Mouse (Mus musculus): ENCODE measurements around the gene Ttll8. TPM values are rescaled to one million over a fixed set of nuclear protein-coding genes. Genes with fewer than 3 reads are reported as not detected.

Gene Ttll8
- total and polyA plus RNA-seq, 2 experiments from 2014 or later, result not detected

- Histone ChIP-seq H3K4me3 (ENCODE audit: low read depth, low read length) (no peak overlapping the region), H3K4me1 (ENCODE audit: control insufficient read depth, insufficient read depth) (peaks cover 11% of the 10 kb centered on the region; the same call in 1 of the 2 replicates), H3K9ac (replicated peaks; ENCODE audit: low read depth, low read length) (no peak overlapping the region), H3K9me3 (replicated peaks; ENCODE audit: control insufficient read depth, low read length) (no peaks in the 10 kb centered on the region), H3K36me3 (replicated peaks; ENCODE audit: control insufficient read depth, insufficient read depth, low read length) (no peaks in the 10 kb centered on the region), H3K27me3 (ENCODE audit: control insufficient read depth, insufficient read depth, low read length) (no peaks in the 10 kb centered on the region), H3K4me2 (ENCODE audit: low read depth, low read length) (no peak overlapping the region), H3K27ac (ENCODE audit: low read depth) (no peak overlapping the region)
- TF ChIP-seq CTCF (IDR thresholded peaks at IDR 0.05; ENCODE audit: low read depth), result no peak
- no peak for TF ChIP-seq EP300 (IDR thresholded peaks at IDR 0.05; ENCODE audit: low read depth)
- DNase-seq (ENCODE audit: low spot score), result no peak
- 95% methylated on average over 1 of the region's 1 CpGs for WGBS
- no peak for ATAC-seq (ENCODE audit: insufficient read depth, low read depth)
Observed at GRCm38 (mm10) chr15:88892252-88892651, 62.0 kb downstream of the Ttll8 start.

GRCm38 (mm10) chr15:88891676-88892040 lies 62.6 kb downstream of the Ttll8 start:
- peaks cover 11% of the 10 kb centered on the region; the same call in 1 of the 2 replicates for H3K4me1 ChIP-seq (ENCODE audit: control insufficient read depth, insufficient read depth)
- no peak for TF ChIP-seq CTCF (IDR thresholded peaks at IDR 0.05; ENCODE audit: low read depth)
- no peak for TF ChIP-seq EP300 (IDR thresholded peaks at IDR 0.05; ENCODE audit: low read depth)
- H3K4me3 ChIP-seq (ENCODE audit: low read depth, low read length), result peak overlapping the region; percentile 50; the same call in 1 of the 2 replicates
- no peaks in the 10 kb centered on the region for H3K27me3 ChIP-seq (ENCODE audit: control insufficient read depth, insufficient read depth, low read length)
- DNase-seq (ENCODE audit: low spot score) (no peak), ATAC-seq (ENCODE audit: insufficient read depth, low read depth) (no peak)
- peak overlapping the region; percentile 90 for H3K4me2 ChIP-seq (ENCODE audit: low read depth, low read length)
- H3K9me3 ChIP-seq (replicated peaks; ENCODE audit: control insufficient read depth, low read length), result no peaks in the 10 kb centered on the region
- H3K9ac ChIP-seq (replicated peaks; ENCODE audit: low read depth, low read length), result no peak overlapping the region
- WGBS, result 75% methylated on average over 8 of the region's 8 CpGs
- H3K27ac ChIP-seq (ENCODE audit: low read depth), result no peak overlapping the region
- H3K36me3 ChIP-seq (replicated peaks; ENCODE audit: control insufficient read depth, insufficient read depth, low read length), result no peaks in the 10 kb centered on the region

GRCm38 (mm10) chr15:88890751-88891675 lies 63.2 kb downstream of the Ttll8 start:
- no peaks in the 10 kb centered on the region for H3K27me3 ChIP-seq (ENCODE audit: control insufficient read depth, insufficient read depth, low read length)
- ATAC-seq (ENCODE audit: insufficient read depth, low read depth), result peak; percentile 87
- no peaks in the 10 kb centered on the region for H3K36me3 ChIP-seq (replicated peaks; ENCODE audit: control insufficient read depth, insufficient read depth, low read length)
- DNase-seq (ENCODE audit: low spot score), result peak; percentile 76
- H3K4me1 ChIP-seq (ENCODE audit: control insufficient read depth, insufficient read depth), result peaks cover 11% of the 10 kb centered on the region; the same call in 1 of the 2 replicates
- TF ChIP-seq CTCF (IDR thresholded peaks at IDR 0.05; ENCODE audit: low read depth) (no peak), EP300 (IDR thresholded peaks at IDR 0.05; ENCODE audit: low read depth) (no peak)
- peak overlapping the region; percentile 43; the same call in 1 of the 2 replicates for H3K9ac ChIP-seq (replicated peaks; ENCODE audit: low read depth, low read length)
- no peaks in the 10 kb centered on the region for H3K9me3 ChIP-seq (replicated peaks; ENCODE audit: control insufficient read depth, low read length)
- peak overlapping the region; percentile 50 for H3K4me3 ChIP-seq (ENCODE audit: low read depth, low read length)
- peak overlapping the region; percentile 90 for H3K4me2 ChIP-seq (ENCODE audit: low read depth, low read length)
- H3K27ac ChIP-seq (ENCODE audit: low read depth), result no peak overlapping the region
- 2% methylated on average over 38 of the region's 41 CpGs for WGBS

- TF ChIP-seq CTCF (IDR thresholded peaks at IDR 0.05; ENCODE audit: low read depth) (no peak), EP300 (IDR thresholded peaks at IDR 0.05; ENCODE audit: low read depth) (no peak)
- no peak for ATAC-seq (ENCODE audit: insufficient read depth, low read depth)
Observed at GRCm38 (mm10) chr15:88889994-88890393, 64.2 kb downstream of the Ttll8 start.

GRCm38 (mm10) chr15:88889032-88889431 lies 65.2 kb downstream of the Ttll8 start:
- Histone ChIP-seq H3K9ac (replicated peaks; ENCODE audit: low read depth, low read length) (no peak overlapping the region), H3K9me3 (replicated peaks; ENCODE audit: control insufficient read depth, low read length) (no peaks in the 10 kb centered on the region), H3K4me2 (ENCODE audit: low read depth, low read length) (no peak overlapping the region), H3K4me3 (ENCODE audit: low read depth, low read length) (no peak overlapping the region), H3K27me3 (ENCODE audit: control insufficient read depth, insufficient read depth, low read length) (no peaks in the 10 kb centered on the region), H3K4me1 (ENCODE audit: control insufficient read depth, insufficient read depth) (peaks cover 11% of the 10 kb centered on the region; the same call in 1 of the 2 replicates), H3K27ac (ENCODE audit: low read depth) (no peak overlapping the region), H3K36me3 (replicated peaks; ENCODE audit: control insufficient read depth, insufficient read depth, low read length) (no peaks in the 10 kb centered on the region)
- no peak for ATAC-seq (ENCODE audit: insufficient read depth, low read depth)
- 77% methylated on average over 3 of the region's 3 CpGs for WGBS
- TF ChIP-seq EP300 (IDR thresholded peaks at IDR 0.05; ENCODE audit: low read depth), result no peak
- no peak for DNase-seq (ENCODE audit: low spot score)

More at GRCm38 (mm10) chr15:88889994-88890393, 64.2 kb downstream of the Ttll8 start:
- Histone ChIP-seq H3K4me2 (ENCODE audit: low read depth, low read length) (no peak overlapping the region), H3K36me3 (replicated peaks; ENCODE audit: control insufficient read depth, insufficient read depth, low read length) (no peaks in the 10 kb centered on the region), H3K27me3 (ENCODE audit: control insufficient read depth, insufficient read depth, low read length) (no peaks in the 10 kb centered on the region), H3K4me3 (ENCODE audit: low read depth, low read length) (no peak overlapping the region), H3K27ac (ENCODE audit: low read depth) (no peak overlapping the region), H3K9ac (replicated peaks; ENCODE audit: low read depth, low read length) (no peak overlapping the region), H3K9me3 (replicated peaks; ENCODE audit: control insufficient read depth, low read length) (no peaks in the 10 kb centered on the region), H3K4me1 (ENCODE audit: control insufficient read depth, insufficient read depth) (peaks cover 11% of the 10 kb centered on the region; the same call in 1 of the 2 replicates)
- WGBS, result 96% methylated on average over 3 of the region's 3 CpGs
- DNase-seq (ENCODE audit: low spot score), result no peak
